Mouse (Mus musculus) CD4-positive, CD25-positive, alpha-beta regulatory T cell, adult 9 weeks (primary cell): ENCODE measurements around the gene Suox. TPM values are rescaled to one million over a fixed set of nuclear protein-coding genes. Genes with fewer than 3 reads are reported as not detected.

Experiments used
- polyA plus RNA-seq: library from polyadenylated mRNA; unstranded; fragments of 100-300 nt; shearing (Covaris generic); gene quantifications from one replicate; pipeline ENCODE4 v1.2.1, GENCODE M21; 2017

The Suox gene
- polyA plus RNA-seq: 50.8 TPM

DNA sequence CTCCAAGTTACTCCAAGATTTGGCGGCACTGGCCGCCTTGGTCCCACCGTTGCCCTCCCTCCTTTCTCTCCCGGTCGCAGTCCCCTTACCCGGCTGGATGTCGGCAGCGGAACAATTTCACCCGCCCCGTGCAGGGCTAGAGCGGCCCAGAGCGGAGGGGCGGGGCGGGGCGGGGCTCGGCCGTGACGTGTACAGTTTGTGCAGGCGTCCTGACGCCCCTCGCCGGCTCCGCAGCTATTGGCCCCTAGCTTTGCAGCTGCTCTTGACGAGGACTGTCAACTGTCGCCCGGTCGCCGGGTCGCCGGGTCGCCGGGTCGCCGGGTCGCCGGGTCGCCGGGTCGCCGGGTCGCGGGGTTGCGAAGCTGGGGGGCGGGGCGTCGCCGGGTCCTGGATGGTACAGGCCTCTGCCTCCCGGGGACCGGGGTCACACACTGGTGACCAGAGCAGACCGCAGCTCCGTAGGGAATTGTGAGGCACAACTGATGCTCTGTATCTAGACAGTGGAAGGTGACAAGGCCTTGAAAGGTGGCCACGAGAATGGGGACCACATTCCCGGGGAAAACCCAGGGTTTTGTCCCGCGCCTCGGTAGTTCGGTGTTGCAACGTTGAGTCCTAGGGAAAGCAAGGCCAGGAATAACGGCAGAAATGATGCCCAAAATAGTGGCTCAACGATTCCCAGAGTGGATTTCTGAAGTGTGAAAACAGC is at the start of gene Suox:
Gene Suox, minus strand, starts transcription at position 311 of the 706 bp plus-strand sequence.

DNA sequence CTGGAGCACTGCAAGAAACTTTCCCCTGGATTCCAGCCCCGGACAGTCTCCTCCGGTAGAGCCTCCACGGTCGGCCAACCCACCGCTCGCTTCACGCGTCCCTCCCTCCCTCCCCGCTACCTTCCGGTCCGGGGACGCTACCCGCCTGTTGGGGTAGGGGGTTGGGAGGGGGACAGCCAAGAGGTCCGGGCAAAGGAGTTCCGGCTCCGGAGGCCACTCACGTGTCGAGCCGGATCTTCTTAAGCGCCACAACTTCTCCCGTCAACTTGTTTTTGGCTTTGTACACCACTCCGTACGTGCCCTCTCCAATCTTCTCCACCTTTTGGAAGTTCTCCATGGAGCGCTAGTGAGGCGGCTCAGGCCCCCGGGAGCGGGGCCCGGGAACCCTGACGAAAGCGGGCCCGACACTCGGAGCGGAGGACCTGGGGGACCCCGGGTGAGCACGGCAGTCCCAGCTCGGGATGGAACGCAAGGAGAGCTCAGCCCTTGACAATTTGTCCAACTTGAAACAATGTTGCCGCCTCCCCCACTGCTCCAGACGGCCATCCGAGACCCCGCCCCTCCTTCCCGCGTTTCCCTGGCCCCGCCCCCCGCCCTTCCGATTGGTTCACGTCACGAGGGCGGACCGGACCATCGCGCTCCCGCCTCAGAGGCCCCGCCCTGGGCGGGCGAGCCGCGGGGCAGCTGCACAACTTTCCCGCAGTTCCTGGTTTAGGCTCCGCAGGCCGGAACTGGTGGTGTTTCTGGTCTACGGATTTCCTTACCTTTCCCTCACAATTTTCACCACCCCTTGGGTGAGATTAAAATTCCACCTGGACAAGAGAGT is 30.8 kb upstream of the Suox start, which contains the start of gene Cdk2:
Gene Cdk2, minus strand, starts transcription at position 541 of the 826 bp plus-strand sequence.

DNA sequence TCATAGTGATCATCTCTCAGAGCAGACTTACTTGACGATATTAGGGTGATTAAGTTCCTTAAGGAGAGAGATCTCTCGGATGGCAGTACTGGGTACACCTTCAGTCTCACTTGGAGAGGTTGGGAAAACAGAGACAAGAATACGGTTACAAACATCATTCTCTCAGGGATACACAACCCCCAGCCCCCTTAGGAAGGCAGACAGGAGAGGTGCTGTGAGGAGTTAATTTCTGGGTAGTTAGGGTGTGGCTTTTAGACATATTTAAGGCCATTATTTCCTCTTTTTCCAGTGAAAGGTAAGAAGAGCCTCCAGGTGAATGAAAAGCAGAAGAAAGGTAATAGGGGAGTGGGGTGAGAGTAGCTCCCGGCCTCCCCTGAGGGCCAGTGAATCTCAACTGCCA is 30.0 kb upstream of the Suox start, which contains the start of gene Pmel:
Gene Pmel, plus strand, starts transcription at position 301 of the 400 bp plus-strand sequence.

DNA sequence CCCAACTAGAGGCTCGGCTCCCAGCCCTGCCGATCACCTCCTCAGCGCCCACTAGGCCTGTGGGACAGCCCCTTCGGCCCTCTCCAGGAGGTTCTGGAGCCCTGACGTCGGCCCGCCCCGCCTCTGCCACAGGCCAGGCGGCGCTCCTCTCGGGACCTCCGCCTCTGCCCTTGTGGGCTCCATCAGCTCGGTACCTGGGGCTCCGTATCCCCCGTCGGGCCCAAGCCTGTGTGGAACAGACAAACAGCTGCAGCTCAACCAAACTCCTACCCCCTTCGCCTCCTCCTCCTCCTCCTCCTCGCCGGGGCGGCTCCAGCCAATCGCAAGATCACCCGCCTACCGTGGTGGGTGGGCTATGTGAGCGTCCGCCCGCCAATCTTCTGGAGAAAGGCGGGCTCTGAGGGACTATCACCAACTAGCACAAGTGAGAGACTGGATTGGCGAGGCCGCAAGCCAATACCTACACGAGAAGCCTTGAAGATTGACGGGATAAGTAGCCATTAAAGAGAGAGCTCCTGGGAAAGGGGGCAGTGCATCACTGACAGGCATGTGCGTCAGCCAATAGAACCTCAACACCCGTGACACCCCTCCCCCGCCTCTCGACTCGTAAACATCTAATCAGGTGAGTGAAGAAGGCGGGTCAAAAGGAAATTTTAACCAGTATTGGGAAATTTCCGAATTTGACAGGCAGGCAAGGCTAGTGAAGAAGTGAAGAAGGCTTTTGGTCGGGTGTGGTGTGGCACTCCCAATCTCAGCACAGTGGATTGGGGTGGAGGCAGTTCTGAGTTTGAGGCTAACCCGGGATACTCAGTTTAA is 22.3 kb upstream of the Suox start, which contains the start of gene Rab5b:
Gene Rab5b, minus strand, starts transcription at position 273 of the 816 bp plus-strand sequence.

DNA sequence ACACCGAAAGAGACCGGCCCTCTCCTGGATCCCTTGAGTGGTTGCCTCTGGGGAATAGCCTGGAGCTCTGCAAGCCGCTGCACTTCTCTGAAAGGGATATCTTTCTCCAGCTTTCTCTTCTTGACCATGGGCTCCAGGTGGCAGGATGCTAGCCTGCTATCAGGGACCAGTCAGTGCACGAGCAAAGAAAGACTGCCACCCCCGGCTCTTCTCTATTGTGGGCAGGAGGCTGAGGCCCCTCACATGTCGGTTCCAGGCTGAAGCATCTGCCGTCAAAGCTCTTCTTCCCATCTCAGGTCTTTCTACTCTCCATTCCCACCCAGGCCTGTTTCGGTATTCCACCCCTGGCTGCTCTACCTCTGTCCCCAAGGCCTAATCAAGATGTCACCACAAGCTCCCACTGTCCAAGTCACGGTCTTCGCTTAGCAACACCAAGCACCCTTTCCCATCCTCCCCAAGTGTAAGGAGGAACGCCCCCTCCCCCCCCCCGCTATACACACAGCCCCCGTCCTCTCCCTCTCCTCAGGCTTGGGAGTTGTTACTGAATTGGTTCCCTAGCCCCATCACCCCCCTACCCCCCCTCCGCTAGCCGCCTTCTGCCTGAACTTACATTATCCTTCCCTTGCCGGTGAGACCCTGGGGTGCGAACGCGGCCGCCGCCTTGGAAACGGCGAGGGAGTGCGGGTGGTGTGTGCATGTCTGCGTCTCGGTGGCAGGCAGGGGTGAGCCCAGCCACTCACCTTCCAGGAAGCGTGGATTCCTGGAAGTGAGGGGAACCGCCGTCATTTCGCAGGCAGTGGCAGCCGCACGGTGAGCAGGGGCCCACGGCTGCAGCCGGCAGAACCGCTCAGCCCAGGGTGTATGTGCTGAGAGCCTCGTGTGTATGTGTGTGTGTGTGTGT is 28.5 kb downstream of the Suox start, which contains the start of gene Ikzf4:
Gene Ikzf4, minus strand, starts transcription at position 881 of the 901 bp plus-strand sequence.

DNA sequence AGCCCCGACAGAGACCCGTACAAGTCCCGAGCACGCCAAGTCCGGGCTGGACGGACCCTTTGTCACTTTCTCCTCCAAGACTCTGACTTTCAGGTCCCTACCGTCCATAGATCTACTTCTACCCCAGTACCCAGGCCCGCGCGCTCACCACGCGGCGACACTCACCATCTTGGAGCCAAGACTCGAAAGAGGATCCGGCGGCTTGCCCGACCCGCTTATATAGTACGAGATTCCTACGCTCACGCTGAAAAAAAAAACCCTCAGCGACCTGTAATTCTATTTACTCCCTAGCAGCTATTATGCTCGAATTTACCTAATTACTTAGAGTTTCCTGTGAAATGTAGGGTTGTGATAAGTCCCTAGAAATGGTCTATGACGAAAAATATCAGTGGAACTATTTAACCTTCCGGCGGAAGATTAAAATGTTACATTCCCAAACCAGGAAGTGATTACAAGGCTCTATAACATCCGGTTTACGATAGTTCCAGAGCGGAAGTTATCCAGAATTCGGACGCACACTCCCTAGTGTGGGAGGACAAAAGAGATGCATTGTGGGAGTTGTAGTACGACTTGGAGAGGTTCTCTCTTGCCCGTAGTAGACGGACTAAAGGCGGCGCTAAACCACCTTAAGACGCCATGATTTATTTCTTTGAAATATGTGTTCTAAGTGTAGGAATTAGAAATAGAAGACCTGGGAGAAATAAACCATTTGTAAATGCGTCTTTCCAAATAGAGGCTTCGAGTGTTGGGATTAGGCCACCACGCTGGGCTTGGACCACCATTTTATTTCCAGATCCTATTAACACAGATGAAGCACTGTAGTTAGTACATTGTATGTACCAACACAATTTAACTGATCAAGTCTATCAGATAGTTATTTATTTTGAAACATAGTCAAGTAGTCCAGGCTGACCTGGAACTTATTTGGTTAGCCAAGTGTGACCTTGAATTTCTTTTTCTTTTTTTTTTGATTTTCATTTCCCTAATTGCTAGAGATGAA is 47.3 kb downstream of the Suox start, which contains the start of gene Rps26:
Gene Rps26, minus strand, starts transcription at position 437 of the 1,000 bp plus-strand sequence.

Other genes with a start within 250 kb of the Suox start
- 134 TPM for gene Smarcc2, start 214.8 kb downstream of the Suox start, polyA plus RNA-seq
- 1,630 TPM for gene Myl6, start 179.9 kb downstream of the Suox start, polyA plus RNA-seq
- gene Myl6b, start 175.4 kb downstream of the Suox start, polyA plus RNA-seq: 4.7 TPM
- 115 TPM for gene Esyt1, start 148.2 kb downstream of the Suox start, polyA plus RNA-seq
- gene Zc3h10, start 126.3 kb downstream of the Suox start, polyA plus RNA-seq: 34.2 TPM
- gene Rpl41, start 124.8 kb downstream of the Suox start, polyA plus RNA-seq: 3,447 TPM
- 43.8 TPM for gene Pa2g4, start 108.1 kb downstream of the Suox start, polyA plus RNA-seq
- 12.0 TPM for gene Erbb3, start 84.4 kb downstream of the Suox start, polyA plus RNA-seq
- 866 TPM for gene Rps26, start 47.3 kb downstream of the Suox start, polyA plus RNA-seq
- gene Ikzf4, start 28.1 kb downstream of the Suox start, polyA plus RNA-seq: 123 TPM
- gene Rab5b, start 22.2 kb upstream of the Suox start, polyA plus RNA-seq: 55.3 TPM
- gene Pmel, start 30.1 kb upstream of the Suox start, polyA plus RNA-seq: 7.0 TPM
- gene Cdk2, start 31.0 kb upstream of the Suox start, polyA plus RNA-seq: 42.1 TPM
- 777 TPM for gene Dgka, start 70.8 kb upstream of the Suox start, polyA plus RNA-seq
- gene Pym1, start 73.8 kb upstream of the Suox start, polyA plus RNA-seq: 41.7 TPM
- gene Mmp19, start 116.8 kb upstream of the Suox start, polyA plus RNA-seq: 0.12 TPM
- 132 TPM for gene Dnajc14, start 130.0 kb upstream of the Suox start, polyA plus RNA-seq
- 6.7 TPM for gene Tmem198b, start 130.3 kb upstream of the Suox start, polyA plus RNA-seq
- 152 TPM for gene Sarnp, start 143.3 kb upstream of the Suox start, polyA plus RNA-seq
- gene Ormdl2, start 147.6 kb upstream of the Suox start, polyA plus RNA-seq: 77.1 TPM
- 1.4 TPM for gene Gdf11, start 217.6 kb upstream of the Suox start, polyA plus RNA-seq
- 0.51 TPM for gene Cd63, start 226.9 kb upstream of the Suox start, polyA plus RNA-seq
- gene Rdh5, start 248.8 kb upstream of the Suox start, polyA plus RNA-seq: 17.8 TPM
- gene Bloc1s1, start 250.0 kb upstream of the Suox start, polyA plus RNA-seq: 198 TPM